Comparison of ENCODE assay signal across 13 mouse cellular contexts in genomic region chr16:38637085-38637484, GRCm38 (mm10).
DNase-seq lines count a peak whose midpoint lies in the region; ATAC-seq and TF ChIP-seq lines count a peak whose summit lies in the region.
"Had no signal": no experiment of that assay in that cellular context is flagged by ENCODE, and none has a peak within 500 bp of the region (broad histone marks: within the 10 kb centered on the region; RNA-seq: fewer than 3 reads in every experiment).

No protein-coding gene starts in this region.

- no peak for TF ChIP-seq CTCF in gastrocnemius, adult 2 months (IDR thresholded peaks at IDR 0.05)

- peaks cover 14% of the 10 kb centered on the region for H3K4me1 ChIP-seq in embryonic facial prominence, embryonic 13.5 days
- H3K4me1 ChIP-seq: hindbrain, embryonic 15.5 days; midbrain, embryonic 12.5 days had no signal

- intact Hi-C loops in gastrocnemius, adult 2 months (cut with DNase I): loop anchor here (10.0 kb wide), 1 partner anchor 68 kb away; no protein-coding TSS in a partner anchor

- H3K27me3 ChIP-seq in embryonic facial prominence, embryonic 13.5 days: no peaks in the 10 kb centered on the region
- H3K27me3 ChIP-seq: hindbrain, embryonic 15.5 days; midbrain, embryonic 12.5 days had no signal

- 0 out of 2 replicates have a peak, but pooled peaks have one; percentile 26 for ATAC-seq in embryonic facial prominence, embryonic 13.5 days (ENCODE audit: insufficient number of reproducible peaks, insufficient read depth, low FRiP score, low TSS enrichment, low read depth)

- no peak overlapping the region for H3K9ac ChIP-seq in embryonic facial prominence, embryonic 13.5 days
- H3K9ac ChIP-seq: hindbrain, embryonic 15.5 days; midbrain, embryonic 12.5 days had no signal

- H3K4me2 ChIP-seq in embryonic facial prominence, embryonic 13.5 days: peak overlapping the region; percentile 27; the same call in 1 of the 2 replicates
- H3K4me2 ChIP-seq: hindbrain, embryonic 15.5 days; midbrain, embryonic 12.5 days had no signal

- no peak for DNase-seq in gastrocnemius, adult 2 months
- no peak for DNase-seq in gastrocnemius, adult 18-20 months (ENCODE audit: low spot score)
- peak; percentile 45 for DNase-seq in kidney, postnatal 10 days
- no peak for DNase-seq in kidney, postnatal 25 days
- peak; percentile 13 for DNase-seq in right cerebral cortex, postnatal 4 days
- DNase-seq in right cerebral cortex, postnatal 25 days: no peak
- DNase-seq in layer of hippocampus, adult 18-20 months (ENCODE audit: low spot score in 2 of 2): no peak
- DNase-seq: gastrocnemius, postnatal 36 days; kidney, adult 11 months had no signal

- peaks cover 12% of the 10 kb centered on the region; the same call in 1 of the 2 replicates for H3K36me3 ChIP-seq in embryonic facial prominence, embryonic 13.5 days
- H3K36me3 ChIP-seq: hindbrain, embryonic 15.5 days; midbrain, embryonic 12.5 days had no signal

- no peaks in the 10 kb centered on the region for H3K9me3 ChIP-seq in embryonic facial prominence, embryonic 13.5 days
- H3K9me3 ChIP-seq: hindbrain, embryonic 15.5 days; midbrain, embryonic 12.5 days had no signal

- H3K4me3 ChIP-seq in gastrocnemius, adult 2 months: no peak overlapping the region
- H3K4me3 ChIP-seq in embryonic facial prominence, embryonic 13.5 days: no peak overlapping the region
- H3K4me3 ChIP-seq: erythroblast, embryonic 14.5 days; hindbrain, embryonic 15.5 days; midbrain, embryonic 12.5 days had no signal

- 28% methylated on average over 10 of the region's 10 CpGs for WGBS in embryonic facial prominence, embryonic 13.5 days

- peak overlapping the region; percentile 38; the same call in 1 of the 2 replicates for H3K27ac ChIP-seq in gastrocnemius, adult 2 months
- H3K27ac ChIP-seq in embryonic facial prominence, embryonic 13.5 days: peak overlapping the region; percentile 57
- H3K27ac ChIP-seq: hindbrain, embryonic 15.5 days; midbrain, embryonic 12.5 days had no signal

Comparison
In these comparisons a context has a peak if more than half of its experiments do, and no peak if none do; other contexts are left out.
1. DNase-seq: peak in kidney, postnatal 10 days (single experiment) and right cerebral cortex, postnatal 4 days (single experiment); none in gastrocnemius, adult 2 months (single experiment), gastrocnemius, adult 18-20 months (single experiment), kidney, postnatal 25 days (0 of 2), right cerebral cortex, postnatal 25 days (single experiment) and layer of hippocampus, adult 18-20 months (0 of 2).